Mouse (Mus musculus) G1E (cell line): ENCODE results near the gene Gucd1. TPM values are rescaled to one million over a fixed set of nuclear protein-coding genes. Genes with fewer than 3 reads are reported as not detected.

ENCODE experiments used
- ATAC-seq: 2 replicates; pipeline ENCODE4 v1.8.0; 2016; ENCODE audit warnings: mild to moderate bottlenecking; ENCODE audit not compliant: insufficient number of reproducible peaks, poor library complexity, low FRiP score, severe bottlenecking; ENCODE audit errors: extremely low read depth
- DNase-seq: peaks from one replicate; pipeline ENCODE4 v3.0.0; 2012; ENCODE audit warnings: low spot score
- H3K27me3 ChIP-seq: 2 replicates; pipeline ENCODE4 v1.6.1; 2012; ENCODE audit warnings: mild to moderate bottlenecking, low read length, inconsistent platforms; ENCODE audit not compliant: insufficient read depth
- H3K36me3 ChIP-seq: replicated peaks from 2 replicates; pipeline ENCODE3; 2012; ENCODE audit warnings: mild to moderate bottlenecking, inconsistent platforms
- H3K4me1 ChIP-seq: 2 replicates; pipeline ENCODE4 v1.6.1; 2012; ENCODE audit warnings: low read depth, low read length, inconsistent platforms, mixed read lengths; ENCODE audit not compliant: insufficient read depth
- H3K4me3 ChIP-seq: 2 replicates; pipeline ENCODE4 v1.5.1; 2012; ENCODE audit warnings: low read depth, mild to moderate bottlenecking, inconsistent platforms, low read length, moderate library complexity, mixed read lengths
- H3K9me3 ChIP-seq: replicated peaks from 2 replicates; pipeline ENCODE4 v1.6.1; 2012; ENCODE audit warnings: inconsistent platforms
- CTCF ChIP-seq: IDR thresholded peaks from 2 replicates; pipeline ENCODE4 v1.5.1; 2012; ENCODE audit warnings: low read depth, low read length, inconsistent platforms, mixed read lengths
- GATA1 ChIP-seq: IDR thresholded peaks from 2 replicates; pipeline ENCODE4 v1.6.1; 2012; ENCODE audit warnings: borderline replicate concordance, low read length, inconsistent platforms, mixed read lengths
- GATA2 ChIP-seq: IDR thresholded peaks from 2 replicates; pipeline ENCODE4 v1.6.1; 2012; ENCODE audit warnings: low read depth, low read length, inconsistent platforms, borderline replicate concordance
- POLR2AphosphoS5 ChIP-seq: IDR thresholded peaks from 2 replicates; pipeline ENCODE4 v1.6.1; 2012; ENCODE audit warnings: low read depth, low read length, inconsistent platforms; ENCODE audit not compliant: insufficient replicate concordance
- TAL1 ChIP-seq: conservative IDR thresholded peaks from 2 replicates; pipeline ENCODE4 v1.6.1; 2012; ENCODE audit warnings: low read depth, low read length, inconsistent platforms, mixed read lengths
- polyA plus RNA-seq: library from polyadenylated mRNA; stranded (reverse); fragments of >175 nt; gene quantifications from 2 replicates; pipeline ENCODE4 v1.2.3, GENCODE M21; 2012
- total RNA-seq, 2 experiments: library from RNA; stranded (forward) in 1 of 2; stranded (reverse) in 1 of 2; fragments of 200-1000 nt in 1 of 2; fragments of >200 nt in 1 of 2; fragmentation: Nextera tagmentation in 1 of 2; gene quantifications; 2 replicates each; pipeline ENCODE4 v1.2.3; 2014 to 2017

The Gucd1 gene
- total and polyA plus RNA-seq, 3 experiments: 15.8 to 41.7 (median 26.1) TPM

GRCm38 (mm10) chr10:75337231-75337630, 180.5 kb downstream of the Gucd1 start:
- TF ChIP-seq GATA2 (no peak), POLR2AphosphoS5 (no peak), TAL1 (no peak), GATA1 (no peak), CTCF (no peak)
- Histone ChIP-seq H3K27me3 (no peaks in the 10 kb centered on the region), H3K36me3 (no peaks in the 10 kb centered on the region), H3K4me3 (no peak overlapping the region), H3K4me1 (no peaks in the 10 kb centered on the region), H3K9me3 (no peaks in the 10 kb centered on the region)
- DNase-seq (no peak), ATAC-seq (no peak)

GRCm38 (mm10) chr10:75335075-75335474, 182.7 kb downstream of the Gucd1 start:
- H3K9me3 ChIP-seq: no peaks in the 10 kb centered on the region
- no peak overlapping the region for H3K4me3 ChIP-seq
- TF ChIP-seq CTCF (no peak), GATA2 (no peak), GATA1 (no peak), POLR2AphosphoS5 (no peak), TAL1 (no peak)
- no peaks in the 10 kb centered on the region for H3K36me3 ChIP-seq
- DNase-seq: no peak
- H3K4me1 ChIP-seq: no peaks in the 10 kb centered on the region; the same call in 1 of the 2 replicates
- no peaks in the 10 kb centered on the region for H3K27me3 ChIP-seq
- ATAC-seq: no peak

GRCm38 (mm10) chr10:75334175-75334574, 183.6 kb downstream of the Gucd1 start:
- Histone ChIP-seq H3K9me3 (no peaks in the 10 kb centered on the region), H3K27me3 (peaks cover 4% of the 10 kb centered on the region; the same call in 1 of the 2 replicates), H3K36me3 (no peaks in the 10 kb centered on the region), H3K4me3 (no peak overlapping the region), H3K4me1 (no peaks in the 10 kb centered on the region; the same call in 1 of the 2 replicates)
- DNase-seq (no peak), ATAC-seq (no peak)
- TF ChIP-seq GATA1 (no peak), GATA2 (no peak), TAL1 (no peak), CTCF (no peak), POLR2AphosphoS5 (no peak)

GRCm38 (mm10) chr10:75333176-75333776, 184.5 kb downstream of the Gucd1 start:
- no peaks in the 10 kb centered on the region for H3K9me3 ChIP-seq

GRCm38 (mm10) chr10:75332268-75332667, 185.5 kb downstream of the Gucd1 start:
- no peak for ATAC-seq

More at GRCm38 (mm10) chr10:75333176-75333776, 184.5 kb downstream of the Gucd1 start:
- TF ChIP-seq GATA2 (no peak), POLR2AphosphoS5 (no peak), CTCF (no peak), TAL1 (no peak), GATA1 (no peak)
- Histone ChIP-seq H3K4me3 (no peak overlapping the region), H3K4me1 (no peaks in the 10 kb centered on the region; the same call in 1 of the 2 replicates), H3K36me3 (no peaks in the 10 kb centered on the region), H3K27me3 (peaks cover 8% of the 10 kb centered on the region)
- DNase-seq: no peak
- no peak for ATAC-seq

GRCm38 (mm10) chr10:75328201-75328704, 189.5 kb downstream of the Gucd1 start:
- H3K4me3 ChIP-seq: no peak overlapping the region
- no peak for TF ChIP-seq POLR2AphosphoS5
- no peak for TF ChIP-seq GATA1
- TF ChIP-seq TAL1: no peak
- TF ChIP-seq GATA2: no peak
- no peak for TF ChIP-seq CTCF
- no peak for ATAC-seq
- H3K36me3 ChIP-seq: no peaks in the 10 kb centered on the region
- H3K27me3 ChIP-seq: peaks cover 28% of the 10 kb centered on the region
- H3K9me3 ChIP-seq: no peaks in the 10 kb centered on the region
- no peaks in the 10 kb centered on the region; the same call in 1 of the 2 replicates for H3K4me1 ChIP-seq
- DNase-seq: no peak

More at GRCm38 (mm10) chr10:75332268-75332667, 185.5 kb downstream of the Gucd1 start:
- Histone ChIP-seq H3K4me1 (no peaks in the 10 kb centered on the region; the same call in 1 of the 2 replicates), H3K4me3 (no peak overlapping the region), H3K27me3 (peaks cover 13% of the 10 kb centered on the region), H3K36me3 (no peaks in the 10 kb centered on the region), H3K9me3 (no peaks in the 10 kb centered on the region)
- no peak for DNase-seq
- TF ChIP-seq GATA1: no peak

GRCm38 (mm10) chr10:75327081-75327480, 190.7 kb downstream of the Gucd1 start:
- Histone ChIP-seq H3K27me3 (peaks cover 28% of the 10 kb centered on the region), H3K4me1 (no peaks in the 10 kb centered on the region; the same call in 1 of the 2 replicates), H3K36me3 (no peaks in the 10 kb centered on the region), H3K4me3 (no peak overlapping the region), H3K9me3 (no peaks in the 10 kb centered on the region)
- no peak for TF ChIP-seq CTCF
- no peak for TF ChIP-seq GATA2
- TF ChIP-seq POLR2AphosphoS5: no peak
- no peak for TF ChIP-seq GATA1
- no peak for TF ChIP-seq TAL1
- DNase-seq (no peak), ATAC-seq (no peak)
